Mouse (Mus musculus) fat pad, adult 2 months (tissue): ENCODE measurements around the gene Ltf.

Experiments
- DNase-seq: peaks from one replicate; pipeline ENCODE4 v3.0.0-alpha.2; 2011; ENCODE audit warnings: low read depth, low spot score; ENCODE audit errors: extremely low read depth

Ltf gene

GRCm38 (mm10) chr9:111033717-111034116 is 14.6 kb downstream of the Ltf start:
- no peak for DNase-seq

DNA sequence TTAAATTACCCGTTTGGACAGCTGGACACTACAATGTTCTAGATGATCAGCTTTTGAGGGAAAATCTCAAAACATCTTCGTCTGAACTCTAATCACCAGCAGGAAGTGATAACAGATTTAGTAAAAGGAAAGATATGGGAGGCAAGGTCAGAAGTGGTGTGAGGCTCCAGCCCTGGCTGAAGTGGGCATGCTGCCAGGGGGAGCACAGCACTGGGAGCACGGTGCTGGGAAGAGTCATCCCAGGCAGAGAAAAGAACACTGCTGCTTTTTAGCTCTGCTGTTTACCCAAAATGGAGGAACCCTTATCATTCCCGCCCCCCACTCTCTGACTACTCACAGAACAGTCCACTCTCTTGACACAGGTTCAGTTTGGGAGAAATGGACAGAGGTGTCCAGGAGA is 20.9 kb downstream of the Ltf start:
- no peak for DNase-seq

DNA sequence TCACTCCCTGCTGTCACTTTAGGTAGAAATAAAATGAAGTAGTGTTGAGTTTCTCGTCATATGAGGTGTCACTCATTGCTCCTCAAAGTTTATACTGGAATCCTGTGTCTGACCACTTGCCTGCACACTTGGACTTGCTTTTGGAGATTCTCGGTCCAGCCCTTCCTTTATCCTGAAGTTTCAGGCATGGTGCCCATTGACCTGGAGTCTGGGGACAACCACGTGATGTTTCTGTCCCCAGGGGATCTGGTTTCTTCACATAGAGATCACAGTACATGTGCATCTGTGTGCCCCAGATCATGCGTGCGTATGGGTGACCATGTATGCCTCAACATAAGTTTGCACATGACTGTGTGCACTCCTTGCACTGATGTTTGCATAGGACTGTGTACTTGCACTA is 23.2 kb downstream of the Ltf start:
- no peak for DNase-seq

DNA sequence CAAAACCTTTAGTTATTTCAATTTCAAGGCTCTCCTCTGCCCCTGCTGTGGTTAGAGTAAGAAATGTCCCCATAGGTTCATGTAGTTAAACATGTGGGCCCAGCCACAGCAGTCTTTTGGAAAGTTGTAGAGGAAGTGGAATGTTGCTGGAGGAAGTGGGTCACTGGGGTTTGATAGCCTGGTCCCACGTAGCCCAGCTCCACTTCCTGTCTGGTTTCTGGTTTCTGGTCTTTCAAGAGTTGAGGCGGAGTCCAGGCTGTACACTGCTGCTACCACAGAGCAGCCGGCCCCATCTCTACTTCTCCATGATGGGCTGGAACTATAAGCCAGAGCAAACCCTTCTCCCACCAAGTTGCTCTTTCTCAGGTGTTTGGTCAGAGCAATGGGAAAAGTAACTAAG is 27.2 kb downstream of the Ltf start:
- no peak for DNase-seq

DNA sequence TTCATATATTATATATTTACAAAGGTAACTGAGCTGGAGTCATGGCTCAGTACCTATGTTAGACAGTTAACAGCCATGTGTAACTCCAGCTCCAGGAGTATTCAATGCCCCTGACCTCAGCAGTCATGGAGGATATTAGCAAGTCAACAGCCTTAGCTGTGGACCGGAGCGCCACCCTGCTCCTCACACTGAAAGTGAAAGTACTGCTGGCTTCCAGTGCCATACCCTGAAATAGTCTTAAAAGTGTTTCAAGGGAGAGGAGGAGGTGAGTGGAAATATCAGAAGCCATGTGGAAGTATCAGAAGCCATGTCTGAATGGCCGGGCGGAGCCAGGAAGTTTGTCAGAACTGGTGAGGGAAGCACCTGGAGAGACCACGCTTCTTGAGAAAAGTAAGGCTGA is 28.2 kb downstream of the Ltf start:
- DNase-seq = no peak

- DNase-seq = no peak
Measured at GRCm38 (mm10) chr9:111048452-111048851, 29.4 kb downstream of the Ltf start.

- DNase-seq = no peak
Measured at GRCm38 (mm10) chr9:111054923-111055322, 35.9 kb downstream of the Ltf start.

DNA sequence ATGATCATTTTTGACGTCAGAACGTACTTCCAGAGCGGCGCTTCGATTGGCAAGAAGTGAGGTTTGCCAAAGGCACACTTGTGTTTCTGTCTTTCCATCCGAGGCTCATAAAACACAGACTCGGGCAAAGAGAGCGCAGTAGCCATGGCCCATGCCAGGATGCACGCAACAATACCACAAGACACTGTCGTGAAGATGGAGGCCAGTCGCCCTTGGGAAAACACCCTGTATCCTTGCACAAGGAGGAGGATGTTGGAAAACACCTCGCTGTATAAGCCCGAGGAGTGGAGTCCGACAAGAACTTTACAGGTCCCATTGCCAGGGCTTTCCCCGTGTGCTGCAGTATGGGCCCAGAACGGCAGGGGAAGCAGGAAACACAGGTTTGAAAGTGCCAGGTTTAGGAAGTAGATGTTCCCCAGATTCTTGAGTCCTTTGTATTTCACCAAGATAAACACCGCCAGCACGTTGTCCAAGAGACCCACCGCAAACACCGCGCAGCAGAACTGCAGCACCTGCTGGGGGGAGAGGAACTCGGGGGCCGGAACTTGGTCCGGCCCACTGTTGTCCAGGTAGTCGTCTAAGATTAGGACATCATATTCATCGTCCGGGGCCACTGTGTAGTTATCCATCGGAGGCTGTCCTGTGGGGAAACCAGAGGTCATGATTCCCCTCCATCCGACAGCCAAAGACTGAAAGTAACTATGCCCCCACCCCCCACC is 36.9 kb downstream of the Ltf start:
- DNase-seq = no peak

DNA sequence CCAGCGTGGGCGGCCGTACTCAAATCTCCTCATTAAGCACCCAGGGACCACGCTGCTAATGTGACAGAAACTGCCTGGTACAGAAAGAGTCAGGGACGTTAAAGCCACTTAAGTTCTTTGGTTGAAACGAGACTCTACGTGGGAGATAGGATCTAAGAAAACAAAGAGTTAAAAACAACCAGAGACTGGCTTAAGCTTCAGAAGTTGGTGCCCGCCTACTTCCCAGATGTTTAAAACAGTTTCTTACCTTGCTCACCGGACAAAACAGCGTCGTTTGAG is 37.4 kb downstream of the Ltf start:
- DNase-seq = no peak

DNA sequence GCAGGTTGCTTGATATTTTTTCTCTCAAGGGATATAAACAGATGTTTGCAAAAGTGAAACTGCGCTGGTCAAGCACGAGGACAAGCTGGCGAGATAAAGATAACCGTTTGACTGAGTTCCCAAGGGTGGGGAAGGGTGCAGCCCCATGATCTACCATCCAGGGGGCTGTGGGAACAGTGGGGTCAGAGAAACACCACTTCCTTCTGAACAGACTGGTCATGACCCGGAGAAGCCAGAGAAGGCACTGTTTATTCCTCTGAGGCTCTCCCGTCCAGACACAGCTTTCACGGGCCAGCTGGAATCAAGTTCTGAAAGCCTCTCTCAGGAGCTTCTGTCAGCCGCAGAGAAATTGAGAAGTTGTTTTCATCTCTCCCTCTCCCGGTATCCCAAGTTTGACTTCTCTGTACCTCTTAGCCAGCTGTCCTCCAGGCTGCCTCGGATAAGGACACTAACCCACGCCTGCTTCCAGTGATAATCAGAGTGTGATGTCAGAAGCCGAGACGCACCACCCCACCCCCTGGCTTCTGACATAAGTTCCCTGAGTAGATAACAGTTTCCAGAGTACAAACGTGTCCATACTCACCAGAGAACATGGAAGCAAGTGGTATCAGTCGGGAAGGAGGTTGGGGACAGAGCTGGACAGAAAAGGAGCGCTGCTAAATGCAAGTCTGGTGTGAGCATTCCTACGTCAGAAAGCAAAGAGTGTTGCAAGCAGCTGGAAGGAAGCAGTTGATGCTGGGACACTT is 37.9 kb downstream of the Ltf start, which contains the start of gene Ccrl2:
Gene Ccrl2 (minus strand): TSS at position 722 of the 746 bp plus-strand sequence.
- DNase-seq = no peak

DNA sequence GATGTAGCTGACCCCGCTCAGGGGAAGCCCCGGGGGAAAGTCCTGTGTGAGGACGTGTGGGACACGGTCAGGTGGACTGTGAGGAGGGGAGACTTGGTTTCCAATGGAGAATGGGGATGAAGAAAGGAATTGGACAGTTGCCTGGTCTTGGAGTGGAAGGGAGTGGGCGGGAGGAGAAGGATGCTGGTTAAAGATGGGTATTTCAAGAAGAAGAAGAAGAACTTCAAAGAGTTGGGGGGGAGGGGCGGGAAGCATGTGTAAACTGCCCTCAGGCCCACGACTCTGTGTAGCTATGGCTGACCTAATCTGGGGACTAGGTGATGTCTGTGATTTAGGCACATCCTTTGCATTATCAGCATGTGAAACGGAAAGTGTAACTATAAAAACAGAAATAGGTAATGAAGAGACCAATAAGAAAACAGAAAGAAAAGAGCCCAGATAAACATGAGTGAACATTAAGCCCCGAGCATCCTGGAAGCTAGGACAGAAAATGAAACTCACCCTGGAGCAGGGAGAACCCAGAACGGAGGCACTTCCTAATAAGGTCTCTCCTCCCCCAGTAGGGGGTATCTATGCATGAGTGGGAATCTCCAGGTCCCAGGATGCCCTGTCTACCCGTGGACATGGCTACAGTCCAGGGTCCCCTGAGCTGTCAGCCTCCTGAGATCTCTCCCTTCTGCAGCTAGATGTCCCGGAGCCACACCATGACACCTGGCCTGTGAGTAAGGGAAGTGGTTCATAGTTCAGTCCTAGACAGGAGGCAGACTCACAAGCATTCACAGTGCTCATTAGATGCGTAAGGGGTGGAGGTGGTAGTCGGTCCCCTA is 38.7 kb downstream of the Ltf start:
- DNase-seq = no peak

DNA sequence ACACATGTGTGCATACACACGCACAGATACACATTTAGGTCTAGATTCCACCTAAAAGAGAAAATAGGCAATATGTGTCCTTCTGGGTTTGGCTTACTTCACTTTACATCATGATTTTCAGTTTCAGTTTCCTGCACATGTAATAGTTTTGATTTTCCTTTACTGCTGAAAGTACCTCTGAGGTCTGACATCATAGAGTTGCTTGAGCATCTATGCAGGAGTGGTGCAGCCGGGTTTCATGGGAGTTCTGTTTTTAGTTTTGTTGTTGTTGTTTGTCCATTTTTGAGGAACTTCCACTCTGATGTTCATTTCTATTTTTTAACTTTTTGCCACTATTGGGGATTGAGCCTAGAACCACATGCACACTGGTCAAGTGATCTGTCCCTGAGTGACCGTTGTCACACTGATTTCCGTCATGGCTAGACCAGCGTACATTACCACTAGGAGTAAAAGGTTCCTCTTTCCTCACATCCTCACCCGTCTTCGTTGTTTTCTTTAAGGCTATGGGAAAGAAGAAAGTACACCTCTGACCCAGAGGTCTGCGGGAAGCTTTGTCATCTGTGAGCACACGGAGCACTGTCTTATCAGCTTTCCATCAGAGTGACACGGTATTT is 40.0 kb downstream of the Ltf start:
- no peak for DNase-seq

- no peak for DNase-seq
Measured at GRCm38 (mm10) chr9:111062840-111063239, 43.8 kb downstream of the Ltf start.

GRCm38 (mm10) chr9:111067052-111067451 is 48.0 kb downstream of the Ltf start:
- DNase-seq = no peak

- DNase-seq = no peak
Measured at GRCm38 (mm10) chr9:111070546-111070961, 51.5 kb downstream of the Ltf start.

DNA sequence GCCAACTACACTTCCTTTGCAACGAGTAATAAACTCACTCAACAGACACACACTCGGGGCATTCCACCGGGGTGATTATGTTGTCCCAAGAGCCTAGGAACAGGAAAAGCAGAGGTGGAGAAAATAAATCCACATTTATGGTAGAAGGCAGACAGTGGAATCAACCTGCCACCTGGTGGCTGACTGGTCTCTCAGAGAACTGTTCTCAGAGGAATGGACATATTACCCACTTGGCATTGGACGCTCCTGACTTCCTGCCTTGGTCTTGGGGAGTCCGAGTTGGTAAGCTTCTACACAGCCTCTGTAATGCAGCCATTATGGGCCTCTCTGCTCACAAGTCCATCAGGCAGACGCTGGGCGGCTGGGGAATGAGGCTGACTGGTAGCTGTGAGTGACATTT is 53.1 kb downstream of the Ltf start:
- DNase-seq = no peak

GRCm38 (mm10) chr9:111072971-111073370 is 53.9 kb downstream of the Ltf start:
- no peak for DNase-seq

DNA sequence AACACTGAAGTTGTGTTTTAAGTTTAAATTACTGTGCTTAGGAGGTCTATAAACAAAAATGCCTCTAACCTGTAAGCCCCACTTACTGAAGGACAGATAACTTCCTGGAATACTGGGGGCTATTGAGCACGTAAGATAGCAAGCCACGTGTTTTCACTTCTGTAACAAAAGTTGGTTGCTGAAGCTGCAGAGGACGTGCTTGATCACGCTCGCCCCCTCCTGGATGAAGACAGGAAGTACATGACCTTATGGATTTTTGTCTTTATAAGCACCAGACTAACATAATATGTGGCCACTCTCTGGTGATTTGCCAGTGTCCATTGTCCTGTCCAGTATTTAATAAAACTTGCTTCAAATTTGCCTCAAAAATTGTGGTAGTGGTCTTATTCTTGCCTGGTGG is 58.7 kb downstream of the Ltf start:
- DNase-seq = no peak

GRCm38 (mm10) chr9:111080801-111081200 is 61.7 kb downstream of the Ltf start:
- DNase-seq = no peak

DNA sequence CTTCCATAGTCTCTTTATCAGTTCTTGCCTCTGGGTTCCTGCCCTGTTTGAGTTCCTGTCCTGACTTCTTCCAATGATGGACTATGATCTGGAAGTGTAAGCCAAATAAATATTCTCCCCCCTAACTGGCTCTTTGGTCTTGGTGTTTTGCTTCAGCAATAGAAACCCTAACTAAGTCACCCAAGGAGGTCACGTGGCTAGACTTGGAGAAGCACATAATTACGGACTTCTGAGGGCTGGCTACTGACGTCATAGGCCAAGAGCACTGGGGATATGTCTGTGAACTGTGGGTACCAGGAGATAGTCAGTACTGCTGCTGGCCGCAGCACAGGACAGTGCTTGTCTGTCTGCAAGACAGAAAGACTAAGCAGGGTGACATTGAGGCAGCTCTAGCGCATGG is 62.7 kb downstream of the Ltf start:
- no peak for DNase-seq

DNA sequence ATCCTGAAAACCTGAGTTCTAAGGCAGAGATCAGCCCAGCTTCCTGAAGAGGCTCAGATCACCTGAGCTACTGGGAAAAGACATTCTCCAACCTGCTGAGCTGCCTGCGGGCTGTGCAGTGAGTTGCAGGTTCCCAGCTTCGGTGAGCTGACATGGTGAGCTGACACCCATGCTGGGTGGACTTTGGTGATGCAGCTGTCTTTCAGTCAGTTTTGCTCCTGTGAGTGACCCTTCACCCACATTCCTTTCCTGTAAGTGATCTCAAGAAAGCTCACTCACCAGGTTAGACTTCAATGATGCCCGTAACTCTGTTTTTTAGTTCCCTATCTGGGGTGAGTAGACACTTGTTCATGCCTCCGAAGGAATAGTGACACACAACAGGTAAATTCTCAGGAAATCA is 66.3 kb downstream of the Ltf start:
- DNase-seq = no peak

DNA sequence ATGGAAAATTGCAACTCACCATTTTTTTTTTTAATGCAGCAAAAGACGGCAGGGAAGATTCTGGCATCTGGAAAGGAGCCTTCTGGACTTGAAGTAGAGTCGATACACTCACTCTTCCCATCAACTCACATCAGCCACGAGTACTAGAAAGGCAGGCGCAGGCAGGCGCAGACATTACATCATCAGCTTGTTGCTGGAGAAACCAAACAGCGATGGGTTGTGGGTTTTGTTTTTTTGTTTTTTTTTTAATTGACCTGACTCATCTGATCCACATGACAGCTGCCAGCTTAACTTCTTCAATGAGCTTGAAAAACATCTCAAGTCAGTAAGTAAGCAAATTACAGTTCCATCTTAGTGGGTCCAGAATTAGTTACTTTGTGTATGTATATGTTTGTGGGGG is 67.1 kb downstream of the Ltf start:
- DNase-seq = no peak
